Mouse (Mus musculus): ENCODE measurements around the gene Sik1. TPM values are rescaled to one million over a fixed set of nuclear protein-coding genes. Genes with fewer than 3 reads are reported as not detected.
"Not testable (repeated sequence)": the region's sequence is repeated elsewhere in the genome, so short reads cannot be mapped to it uniquely, and the experiment has no call there.

The Sik1 gene
- 10 to 100 TPM; 18.1 to 18.6 TPM for total RNA-seq (2021)
- long read RNA-seq, experiment 1, partial matches to known transcripts: 1 of 1 reads
- long read RNA-seq, experiment 1, other reads (novel, unspliced or antisense): 0 of 1 reads
- long read RNA-seq, experiment 2, full-length matches to known transcripts: 2 of 4 reads
- long read RNA-seq, experiment 2, partial matches to known transcripts: 1 of 4 reads
- long read RNA-seq, experiment 2, other reads (novel, unspliced or antisense): 1 of 4 reads

GRCm38 (mm10) chr17:31855597-31856518 lies at the start of gene Sik1:
Sik1 (minus strand) TSS chr17:31855804.
- peak; percentile 99 for DNase-seq
- intact Hi-C loops (cut with DNase I; ENCODE audit: low total_unique reads): loop anchor here (5.0 to 10.0 kb wide), 3 partner anchors 81 to 169 kb away; no protein-coding TSS in a partner anchor

GRCm38 (mm10) chr17:31905201-31905790 lies 49.7 kb upstream of the Sik1 start:
- intact Hi-C loops (cut with DNase I; ENCODE audit: low total_unique reads): no loop called here
- peak; percentile 4 for DNase-seq

GRCm38 (mm10) chr17:31904036-31904435 lies 48.4 kb upstream of the Sik1 start:
- intact Hi-C loops (cut with DNase I; ENCODE audit: low total_unique reads): no loop called here
- peak; percentile 4 for DNase-seq

GRCm38 (mm10) chr17:31902630-31903198 lies 47.1 kb upstream of the Sik1 start:
- intact Hi-C loops (cut with DNase I; ENCODE audit: low total_unique reads): no loop called here

DNA sequence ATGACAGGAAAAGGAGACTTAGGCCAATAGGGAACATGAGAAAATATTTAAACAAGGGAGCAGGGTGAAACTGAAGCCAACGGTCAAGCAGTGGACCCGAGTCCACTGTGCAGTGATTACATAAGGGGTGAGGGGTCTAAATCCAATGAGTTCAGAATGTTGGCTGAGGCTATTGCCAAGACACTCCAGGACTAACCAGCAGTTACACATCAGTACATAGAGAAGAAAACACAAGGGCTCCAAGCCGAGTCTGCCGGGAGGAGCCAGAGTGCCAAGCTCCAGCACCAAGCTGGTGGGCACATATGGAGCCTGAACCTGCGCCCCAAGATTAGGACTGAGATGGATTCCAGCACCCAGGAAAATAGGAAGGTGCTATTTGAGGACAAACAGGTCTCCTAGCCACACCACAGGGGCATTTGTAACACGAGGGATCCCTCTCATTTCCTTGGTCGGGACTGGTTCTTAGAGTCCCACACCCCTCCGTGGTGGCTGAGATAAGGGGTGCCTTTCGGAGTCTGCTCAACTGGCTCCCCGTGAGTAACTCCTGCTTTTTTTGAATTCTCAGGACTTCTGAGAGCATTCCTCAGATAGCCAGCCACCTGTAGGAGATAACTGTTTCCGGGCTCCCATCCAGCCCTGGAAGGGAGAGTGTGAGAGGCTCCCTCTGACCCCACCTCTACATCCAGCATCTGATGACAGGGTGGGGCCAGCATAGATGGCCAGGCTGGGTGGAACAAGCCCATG lies 46.0 kb upstream of the Sik1 start:
- peak; percentile 27 for DNase-seq
- intact Hi-C loops (cut with DNase I; ENCODE audit: low total_unique reads): no loop called here

More at GRCm38 (mm10) chr17:31902630-31903198, 47.1 kb upstream of the Sik1 start:
- DNase-seq: peak; percentile 4

DNA sequence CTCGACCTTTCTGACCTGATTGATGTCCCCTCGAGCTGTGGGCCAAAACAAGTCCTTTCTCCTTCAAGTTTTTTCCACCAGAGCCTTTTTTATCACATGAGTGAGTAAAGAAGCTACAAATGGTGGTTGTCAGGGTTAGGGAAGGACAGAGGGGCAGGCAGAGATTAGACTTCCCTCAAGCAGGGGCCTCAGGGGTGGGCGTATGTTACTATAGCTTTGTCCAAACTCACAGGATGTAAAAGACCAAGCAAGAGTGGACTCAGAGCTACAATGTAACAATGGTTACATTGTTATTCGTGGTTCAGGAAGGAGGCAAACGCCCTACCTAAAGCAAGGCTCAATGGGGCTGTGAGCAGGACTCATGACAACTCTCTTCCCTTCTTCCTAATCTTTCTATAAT lies 43.3 kb upstream of the Sik1 start:
- intact Hi-C loops (cut with DNase I; ENCODE audit: low total_unique reads): no loop called here
- DNase-seq: peak; percentile 1

GRCm38 (mm10) chr17:31897186-31897793 lies 41.7 kb upstream of the Sik1 start:
- DNase-seq: peak; percentile 35
- intact Hi-C loops (cut with DNase I; ENCODE audit: low total_unique reads): no loop called here

GRCm38 (mm10) chr17:31896751-31897150 lies 41.1 kb upstream of the Sik1 start:
- intact Hi-C loops (cut with DNase I; ENCODE audit: low total_unique reads): no loop called here
- peak; percentile 2 for DNase-seq

DNA sequence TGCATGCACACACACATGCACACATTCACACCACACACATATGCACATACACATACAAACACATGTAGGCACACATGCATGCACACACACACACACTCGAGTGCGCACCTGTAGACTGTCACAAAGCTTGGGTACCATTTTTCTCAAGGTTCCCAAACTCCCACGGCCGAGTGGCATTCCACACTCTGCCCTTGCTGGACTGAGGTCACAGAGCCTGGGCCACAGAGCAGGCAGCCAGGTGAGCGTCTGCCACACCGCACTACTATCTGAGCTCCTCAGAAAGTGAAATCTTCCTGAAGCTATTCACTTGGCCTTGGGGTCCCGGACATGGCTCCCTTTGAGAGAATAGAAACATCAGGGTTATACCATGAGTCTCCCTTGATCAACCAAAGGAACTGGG lies 40.7 kb upstream of the Sik1 start:
- intact Hi-C loops (cut with DNase I; ENCODE audit: low total_unique reads): no loop called here
- DNase-seq: no peak

- peak; percentile 3 for DNase-seq
- intact Hi-C loops (cut with DNase I; ENCODE audit: low total_unique reads): no loop called here
Observed at GRCm38 (mm10) chr17:31893371-31894060, 37.9 kb upstream of the Sik1 start.

DNA sequence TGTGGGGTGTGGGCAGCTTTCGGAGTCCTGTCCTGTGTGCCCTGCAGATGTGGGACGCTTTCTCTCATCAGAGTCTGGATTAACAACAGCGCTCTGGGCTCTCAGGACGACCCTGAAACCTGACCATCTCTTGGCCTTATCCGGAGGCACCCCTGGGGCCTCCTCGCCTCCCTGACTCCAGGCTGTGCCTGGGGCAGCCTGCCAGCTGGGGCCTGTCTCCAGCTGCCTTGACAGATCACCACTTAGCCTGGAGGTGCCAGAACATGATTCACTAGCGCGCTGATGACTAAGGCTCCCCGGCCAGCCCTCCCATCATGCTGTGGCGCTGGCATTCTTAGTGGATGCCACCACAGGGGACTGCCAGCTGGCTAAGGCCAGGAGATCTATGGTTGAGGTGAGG lies 37.1 kb upstream of the Sik1 start:
- intact Hi-C loops (cut with DNase I; ENCODE audit: low total_unique reads): no loop called here
- peak; percentile 95 for DNase-seq

DNA sequence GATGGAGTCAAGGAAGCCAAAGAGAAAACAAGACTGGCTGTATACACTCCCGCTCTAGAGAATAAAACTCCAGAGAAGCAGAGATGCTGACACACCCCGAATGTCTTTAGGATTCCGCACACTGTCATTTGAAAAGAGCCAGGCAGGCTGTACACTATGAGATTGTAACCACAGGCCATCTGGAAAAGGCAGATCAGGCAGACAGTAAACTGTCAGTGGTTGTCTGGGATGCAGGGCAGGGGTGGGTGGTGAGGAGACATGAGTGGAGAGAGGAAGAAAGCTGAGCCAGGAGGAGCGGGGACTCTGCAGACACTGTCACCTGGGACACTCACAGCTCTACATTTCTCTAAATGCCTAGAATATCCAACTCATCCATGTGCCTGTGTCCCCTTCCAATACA lies 36.3 kb upstream of the Sik1 start:
- intact Hi-C loops (cut with DNase I; ENCODE audit: low total_unique reads): no loop called here
- peak; percentile 6 for DNase-seq

GRCm38 (mm10) chr17:31890311-31890951 lies 34.8 kb upstream of the Sik1 start:
- DNase-seq: peak; percentile 3
- intact Hi-C loops (cut with DNase I; ENCODE audit: low total_unique reads): no loop called here

DNA sequence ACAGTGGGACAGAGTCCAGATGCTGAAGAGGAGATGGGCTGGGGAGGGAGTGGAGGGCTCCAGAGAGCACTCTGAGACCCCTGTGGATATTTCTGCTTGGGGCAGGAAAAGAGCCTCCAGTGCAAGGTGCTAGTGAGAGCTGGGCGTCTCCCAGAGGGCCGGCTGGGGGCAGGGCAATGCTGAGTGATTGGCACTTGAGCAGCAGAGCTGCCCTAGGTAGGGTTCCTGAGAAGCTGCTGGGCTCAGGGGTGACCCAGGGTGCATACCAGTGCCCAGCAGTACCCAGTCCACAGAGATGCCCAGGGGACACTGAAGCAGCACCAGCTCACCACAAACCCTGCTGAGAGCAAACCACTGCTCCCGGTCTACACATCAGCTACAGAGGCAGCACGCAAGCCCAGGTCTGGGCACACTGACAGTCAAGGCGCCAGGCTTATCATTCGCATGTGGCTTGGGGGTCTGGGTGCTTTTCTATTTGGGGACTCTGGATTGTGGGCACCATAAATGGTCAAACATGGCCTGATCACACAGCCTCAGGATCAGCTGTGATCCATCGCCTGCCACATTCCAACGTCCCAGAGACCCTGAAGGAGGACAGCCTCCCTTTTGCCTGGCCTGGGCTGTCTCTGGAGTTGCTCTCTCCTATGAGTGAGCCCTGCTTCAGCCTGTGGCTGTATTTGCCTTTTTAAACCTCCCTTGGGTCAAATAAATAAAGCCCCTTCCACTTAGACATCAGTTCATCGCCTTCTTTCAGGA lies 34.0 kb upstream of the Sik1 start:
- peak; percentile 3 for DNase-seq
- intact Hi-C loops (cut with DNase I; ENCODE audit: low total_unique reads): no loop called here

DNA sequence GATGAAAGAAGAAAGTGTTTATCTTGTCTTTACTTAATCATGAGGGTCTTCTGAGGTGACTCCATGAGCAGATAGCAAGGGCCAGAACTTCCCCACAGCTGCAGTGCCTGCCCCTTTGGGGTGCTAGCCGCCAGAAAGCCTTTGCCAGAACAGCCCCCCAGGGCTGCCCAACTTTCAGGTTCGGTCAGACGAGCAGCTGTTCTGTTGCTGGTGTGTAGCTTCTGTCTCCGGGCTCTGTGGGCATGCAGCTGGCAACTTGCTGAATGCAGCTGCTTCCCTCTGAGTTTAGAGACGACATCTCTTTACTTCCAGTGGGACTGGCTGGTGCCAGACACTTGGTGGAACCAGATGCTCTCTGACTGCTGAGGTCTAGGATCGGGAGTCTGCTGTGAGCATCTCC lies 32.9 kb upstream of the Sik1 start:
- peak; percentile 34 for DNase-seq
- intact Hi-C loops (cut with DNase I; ENCODE audit: low total_unique reads): no loop called here

DNA sequence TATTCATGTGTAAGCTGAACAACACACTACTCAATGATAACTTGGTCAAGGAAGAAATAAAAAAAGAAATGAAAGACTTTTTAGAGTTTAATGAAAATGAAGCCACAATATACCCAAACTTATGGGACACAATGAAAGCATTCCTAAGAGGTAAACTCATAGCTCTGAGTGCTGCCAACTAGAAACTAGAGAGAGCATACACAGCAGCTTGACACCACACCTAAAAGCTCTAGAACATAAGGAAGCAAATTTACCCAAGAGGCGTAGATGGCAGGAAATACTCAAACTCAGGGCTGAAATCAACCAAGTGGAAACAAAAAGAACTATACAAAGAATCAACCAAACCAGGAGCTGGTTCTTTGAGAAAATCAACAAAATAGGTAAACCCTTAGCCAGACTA lies 29.1 kb upstream of the Sik1 start:
- DNase-seq; intact Hi-C loops (cut with DNase I; ENCODE audit: low total_unique reads): not testable (repeated sequence)

- intact Hi-C loops (cut with DNase I; ENCODE audit: low total_unique reads): no loop called here
- peak; percentile 13 for DNase-seq
Observed at GRCm38 (mm10) chr17:31879406-31879805, 23.8 kb upstream of the Sik1 start.

All from gastrocnemius, postnatal 14 days (tissue).